Mouse (Mus musculus): ENCODE data around the gene Themis2.

DNA sequence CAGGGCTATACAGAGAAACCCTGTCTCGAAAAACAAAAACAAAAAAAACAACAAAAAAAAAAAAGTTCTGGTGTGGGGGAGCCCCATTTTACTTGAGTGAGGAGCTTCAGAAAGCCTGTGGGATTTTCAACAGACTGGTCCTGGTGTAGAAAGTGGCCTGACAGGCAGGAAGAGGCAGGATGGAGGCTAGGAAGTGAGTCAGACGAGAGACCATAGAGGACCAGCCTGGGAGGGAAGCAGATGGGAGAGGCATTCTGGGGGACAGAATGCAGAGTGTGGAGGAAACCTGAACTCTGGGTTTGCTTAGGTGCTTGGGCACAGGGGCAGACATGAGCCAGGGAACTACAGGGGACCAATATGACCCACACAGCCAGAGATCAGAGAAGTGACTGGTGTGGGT, 20.7 kb upstream of the Themis2 start:
- TF ChIP-seq MYOG (IDR thresholded peaks at IDR 0.05; ENCODE audit: control insufficient read depth in 1 of 3, insufficient read depth in 1 of 3, insufficient read length in 2 of 3, low read depth in 2 of 3) (no peak), POLR2A (IDR thresholded peaks at IDR 0.05; ENCODE audit: insufficient read length, low read depth) (no peak), TCF12 (IDR thresholded peaks at IDR 0.05; ENCODE audit: insufficient read depth, poor library complexity, severe bottlenecking) (no peak), POLR2AphosphoS2 (IDR thresholded peaks at IDR 0.05; ENCODE audit: insufficient read length, low read depth) (no peak), USF1 (IDR thresholded peaks at IDR 0.05; ENCODE audit: low read depth) (no peak), REST (IDR thresholded peaks at IDR 0.05; ENCODE audit: insufficient read depth, insufficient read length) (no peak), MAX (IDR thresholded peaks at IDR 0.05; ENCODE audit: low read depth) (no peak), E2F4 (IDR thresholded peaks at IDR 0.05; ENCODE audit: insufficient read depth) (no peak), SRF (IDR thresholded peaks at IDR 0.05; ENCODE audit: control insufficient read depth, insufficient read length, low read depth) (no peak), TCF3 (IDR thresholded peaks at IDR 0.05; ENCODE audit: insufficient read length, low read depth) (no peak), CEBPB (IDR thresholded peaks at IDR 0.05; ENCODE audit: insufficient read depth, poor library complexity, severe bottlenecking) (no peak), MYOD1 (IDR thresholded peaks at IDR 0.05; ENCODE audit: control insufficient read depth in 1 of 3, insufficient read length in 2 of 3, low read depth in 2 of 3) (no peak)

Data from myocyte (in vitro differentiated cells).